11 mouse cellular contexts compared by ENCODE assay signal in genomic region chr11:120293714-120294113, GRCm38 (mm10). TPM values are rescaled to one million over a fixed set of nuclear protein-coding genes. Genes with fewer than 3 reads are reported as not detected.
DNase-seq lines count a peak whose midpoint lies in the region; ATAC-seq and TF ChIP-seq lines count a peak whose summit lies in the region.
"Had no signal": no experiment of that assay in that cellular context is flagged by ENCODE, and none has a peak within 500 bp of the region (broad histone marks: within the 10 kb centered on the region; RNA-seq: fewer than 3 reads in every experiment).

No protein-coding gene starts in this region.

- peak; percentile 65 for DNase-seq in adrenal gland, adult 2 months
- no peak for DNase-seq in adrenal gland, adult 18-20 months (ENCODE audit: low spot score in 2 of 2)
- DNase-seq in thymus, postnatal 0 days (ENCODE audit: low spot score): peak; percentile 37
- DNase-seq in thymus, postnatal 4 days: no peak
- DNase-seq in hindbrain, postnatal 0 days (ENCODE audit: low spot score): peak; percentile 40
- no peak for DNase-seq in MN1 (ENCODE audit: low spot score)
- no peak for DNase-seq in cerebellum, adult 8-10 months
- DNase-seq in gastrocnemius, postnatal 4 days (ENCODE audit: low spot score in 2 of 2): no peak
- DNase-seq: cerebellum, adult 2 months; kidney, postnatal 25 days had no signal

- 0 out of 2 replicates have a peak, but pooled peaks cover 5% of the 10 kb centered on the region for H3K4me1 ChIP-seq in hindbrain, postnatal 0 days (ENCODE audit: insufficient read depth, low read length)

- no peak for ATAC-seq in hindbrain, postnatal 0 days

- 0 out of 2 replicates have a peak overlapping the region, but pooled peaks have one; percentile 2 for H3K27ac ChIP-seq in hindbrain, postnatal 0 days
- H3K27ac ChIP-seq: limb, embryonic 15.5 days had no signal

- H3K36me3 ChIP-seq in hindbrain, postnatal 0 days (ENCODE audit: insufficient read depth, low read length): peaks cover 10% of the 10 kb centered on the region

- 48% methylated on average over 1 of the region's 1 CpGs for WGBS in hindbrain, postnatal 0 days

- no peak overlapping the region for H3K4me3 ChIP-seq in hindbrain, postnatal 0 days (ENCODE audit: low read length)
- H3K4me3 ChIP-seq: limb, embryonic 15.5 days had no signal

- no peaks in the 10 kb centered on the region for H3K27me3 ChIP-seq in hindbrain, postnatal 0 days (ENCODE audit: insufficient read depth, low read length)
- H3K27me3 ChIP-seq: limb, embryonic 15.5 days had no signal

- H3K4me2 ChIP-seq in hindbrain, postnatal 0 days (ENCODE audit: low read depth, low read length): no peak overlapping the region
- H3K4me2 ChIP-seq: limb, embryonic 15.5 days had no signal

- no peak for TF ChIP-seq CTCF in hindbrain, postnatal 0 days (IDR thresholded peaks at IDR 0.05; ENCODE audit: low read depth)

- no peaks in the 10 kb centered on the region for H3K9me3 ChIP-seq in hindbrain, postnatal 0 days (ENCODE audit: low read length)
- H3K9me3 ChIP-seq: limb, embryonic 15.5 days had no signal

- no peak overlapping the region for H3K9ac ChIP-seq in hindbrain, postnatal 0 days (replicated peaks; ENCODE audit: low read length)
- H3K9ac ChIP-seq: limb, embryonic 15.5 days had no signal

RNA-seq across cellular contexts. Expression of gene Actg1, which starts 54.6 kb away (rescaled TPM):
- total RNA-seq in adrenal gland, adult 2 months (2021): 1,000 to 10,000 TPM in 1 of 2 experiments, 100 to 1,000 TPM in 1; 913 to 1,618 TPM
- polyA plus RNA-seq in adrenal gland, adult 2 months (2012; rRNA removed): 531 and 632 TPM in 2 replicates
- total RNA-seq in adrenal gland, adult 18-20 months (2021): 1,000 to 10,000 TPM in 1 of 2 experiments, 100 to 1,000 TPM in 1; 972 to 2,157 TPM
- polyA plus RNA-seq in thymus, postnatal 0 days (2015; fragmentation: Nextera tagmentation; extraction: Ambion mirVana): 1,815 and 1,857 TPM in 2 replicates
- total RNA-seq in hindbrain, postnatal 0 days (2014; rRNA removed): 2,410 and 2,568 TPM in 2 replicates
- 3,348 and 3,639 TPM in 2 replicates for polyA plus RNA-seq in hindbrain, postnatal 0 days (2015; fragmentation: Nextera tagmentation; extraction: Ambion mirVana)
- 100 to 1,000 TPM; 861 to 883 TPM for total RNA-seq in gastrocnemius, postnatal 4 days (2021)

Comparison
In these comparisons a context has a peak if more than half of its experiments do, and no peak if none do; other contexts are left out.
1. DNase-seq: peak in adrenal gland, adult 2 months (single experiment), thymus, postnatal 0 days (single experiment) and hindbrain, postnatal 0 days (single experiment); none in adrenal gland, adult 18-20 months (0 of 2), thymus, postnatal 4 days (single experiment), MN1 (single experiment), cerebellum, adult 8-10 months (single experiment) and gastrocnemius, postnatal 4 days (0 of 2).